Mouse (Mus musculus): ENCODE measurements around the gene Hoxd4.

Hoxd4 gene

DNA sequence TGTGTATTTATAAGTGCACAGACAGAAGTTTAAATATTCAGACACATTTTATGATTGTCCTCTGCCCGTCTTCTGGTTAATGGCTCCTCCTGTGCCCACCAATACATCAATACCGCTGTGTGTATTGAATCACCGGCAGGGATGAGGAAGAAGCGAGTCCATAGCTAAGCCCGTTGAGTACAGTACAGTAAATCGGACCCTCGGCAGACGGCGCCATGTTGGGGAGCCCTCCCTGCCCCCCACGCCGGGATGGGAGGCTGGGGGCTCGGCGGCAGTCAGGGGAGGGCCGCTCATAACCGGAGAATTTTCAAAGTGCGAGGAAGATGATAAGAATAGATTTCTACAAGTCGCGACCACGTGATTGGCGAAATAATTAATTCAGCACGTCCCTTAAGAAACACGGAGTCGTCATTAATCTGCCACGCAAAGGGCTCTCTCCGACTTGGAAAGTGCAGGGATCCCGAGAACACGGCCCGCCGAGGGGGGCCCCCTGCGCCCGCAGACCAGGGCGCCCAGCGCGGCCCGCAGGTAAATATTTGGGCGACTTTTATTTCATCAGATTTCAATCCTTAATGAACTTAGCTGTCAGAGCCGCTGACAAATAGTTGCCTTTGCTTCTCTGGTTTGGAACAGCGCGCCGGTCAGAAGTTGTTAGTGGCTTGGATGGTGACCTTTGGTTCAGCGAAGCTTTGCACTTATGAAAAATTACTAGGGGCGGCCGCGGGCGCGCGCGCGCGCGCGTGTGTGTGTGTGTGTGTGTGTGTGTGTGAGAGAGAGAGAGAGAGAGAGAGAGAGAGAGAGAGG lies 21.0 kb downstream of the Hoxd4 start:
- in situ Hi-C loops (cut with MboI; ENCODE audit: low pct_unique_long_range_greater_than_20kb in 1 of 2, low sequenced_read_pairs in 2 of 2, unreplicated experiment in 1 of 2): loop anchor here in 1 of 2 experiments (10.0 kb wide), 1 partner anchor 48 kb away; no protein-coding TSS in a partner anchor

- in situ Hi-C loops (cut with MboI; ENCODE audit: low pct_unique_long_range_greater_than_20kb in 1 of 2, low sequenced_read_pairs in 2 of 2, unreplicated experiment in 1 of 2): loop anchor here in 1 of 2 experiments (10.0 kb wide), 1 partner anchor 48 kb away; no protein-coding TSS in a partner anchor
Observed at GRCm38 (mm10) chr2:74733317-74733661, 21.6 kb downstream of the Hoxd4 start.

DNA sequence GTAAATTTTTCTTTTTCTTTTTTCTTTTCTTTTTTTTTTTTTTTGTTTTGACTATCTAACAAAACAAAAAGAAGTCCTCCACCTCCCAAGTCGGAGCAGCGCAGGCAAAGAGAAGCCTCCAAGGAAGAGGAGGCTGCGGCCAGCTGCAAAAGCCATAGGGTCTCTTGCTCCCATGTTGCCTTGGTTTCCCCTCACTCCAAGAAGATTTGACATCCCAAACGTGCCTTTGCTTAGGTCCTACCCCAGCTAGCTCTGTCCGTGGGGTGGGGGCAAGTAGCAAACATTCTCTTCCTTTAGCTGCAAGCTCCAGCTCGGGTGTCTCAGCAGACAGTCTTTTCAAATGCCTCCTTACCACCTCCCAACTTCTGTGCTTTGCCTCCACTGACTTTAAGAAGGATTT lies 22.0 kb downstream of the Hoxd4 start:
- in situ Hi-C loops (cut with MboI; ENCODE audit: low pct_unique_long_range_greater_than_20kb in 1 of 2, low sequenced_read_pairs in 2 of 2, unreplicated experiment in 1 of 2): loop anchor here in 1 of 2 experiments (10.0 kb wide), 1 partner anchor 49 kb away; no protein-coding TSS in a partner anchor

GRCm38 (mm10) chr2:74734451-74734850 lies 22.7 kb downstream of the Hoxd4 start:
- in situ Hi-C loops (cut with MboI; ENCODE audit: low pct_unique_long_range_greater_than_20kb in 1 of 2, low sequenced_read_pairs in 2 of 2, unreplicated experiment in 1 of 2): loop anchor here in 1 of 2 experiments (10.0 kb wide), 1 partner anchor 50 kb away; no protein-coding TSS in a partner anchor

DNA sequence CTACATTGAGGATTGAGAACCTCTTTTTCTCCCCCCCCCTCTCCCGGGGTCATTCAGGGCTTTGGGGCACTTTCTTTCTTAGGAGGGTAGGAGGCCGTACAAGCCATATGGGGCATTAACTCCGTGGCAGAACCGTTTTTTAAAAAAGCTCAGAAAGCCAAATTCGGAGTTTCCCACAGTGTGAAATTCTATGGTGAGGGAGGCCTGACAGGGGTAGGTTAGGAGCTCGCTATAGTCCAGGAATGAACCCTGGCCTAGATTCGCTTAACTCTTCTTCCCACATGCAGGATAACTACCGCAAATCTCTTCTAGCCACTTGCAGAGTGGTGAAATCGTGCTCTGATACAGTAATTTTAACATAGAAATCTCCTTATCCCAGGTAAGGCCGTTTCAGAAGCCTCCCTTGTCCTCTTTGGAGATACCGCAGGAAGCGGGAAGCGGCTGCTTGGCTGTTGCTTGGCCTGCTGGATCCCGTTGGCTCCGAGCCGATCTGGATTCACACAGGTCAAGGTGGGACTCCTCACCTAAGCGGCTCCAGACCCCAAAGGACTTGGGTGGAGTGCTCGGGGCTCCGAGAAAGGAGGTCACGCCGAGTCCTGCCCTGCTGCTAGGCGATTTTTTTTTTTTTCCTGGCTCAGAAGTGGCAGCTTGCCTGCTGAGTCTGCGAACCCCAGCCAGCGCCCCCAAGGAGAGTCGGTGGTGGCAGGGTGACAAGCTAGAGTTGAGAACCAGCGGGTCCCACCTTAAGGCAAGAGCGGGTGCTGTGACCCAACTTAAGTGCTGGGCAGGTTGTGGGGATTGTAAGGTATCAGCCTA lies 23.5 kb downstream of the Hoxd4 start:
- in situ Hi-C loops (cut with MboI; ENCODE audit: low pct_unique_long_range_greater_than_20kb in 1 of 2, low sequenced_read_pairs in 2 of 2, unreplicated experiment in 1 of 2): loop anchor here in 1 of 2 experiments (5.0 to 10.0 kb wide), 2 partner anchors 33 to 50 kb away; partner anchors contain the start of gene Hoxd8

DNA sequence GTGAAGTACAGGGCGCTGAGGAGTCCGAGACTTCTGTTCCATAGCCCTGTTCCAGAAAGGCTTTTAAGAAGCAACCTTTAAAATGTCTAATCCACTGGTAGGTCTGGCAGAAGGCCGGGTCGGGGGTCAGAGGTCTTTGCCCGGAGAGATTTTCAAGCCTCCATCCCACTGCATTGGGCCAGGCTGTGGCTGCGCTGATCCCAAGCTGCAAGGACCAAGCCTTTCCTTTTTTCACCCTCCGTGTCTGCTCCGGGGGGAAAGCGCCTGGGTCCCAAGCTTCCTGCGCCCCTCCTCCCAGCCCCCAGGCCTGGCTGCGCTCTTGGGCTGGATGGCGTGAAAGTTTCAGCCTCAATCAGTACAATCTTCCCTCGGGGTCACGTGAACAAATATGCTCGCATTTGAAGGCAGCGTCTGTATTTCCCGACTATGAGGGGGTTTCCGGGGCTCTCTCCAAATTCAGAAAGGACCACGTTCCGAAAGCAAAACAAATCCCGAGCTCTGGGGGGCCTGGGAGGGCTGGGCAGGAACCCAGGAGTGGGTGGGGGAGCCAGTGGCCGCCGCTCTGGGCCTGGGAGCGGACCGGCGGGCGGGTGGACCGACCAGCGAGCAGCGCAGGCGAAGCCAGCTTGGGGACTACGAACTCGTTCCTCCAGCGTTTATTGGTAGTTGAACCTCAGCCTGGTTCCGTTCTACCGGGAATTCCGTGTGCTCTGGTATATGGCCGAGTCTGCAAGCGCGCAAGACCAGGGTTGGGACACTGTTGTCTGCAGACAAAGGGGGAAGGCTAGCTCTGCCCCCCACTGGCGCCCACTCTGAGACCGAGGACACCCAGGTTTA lies 24.3 kb downstream of the Hoxd4 start:
- in situ Hi-C loops (cut with MboI; ENCODE audit: low pct_unique_long_range_greater_than_20kb in 1 of 2, low sequenced_read_pairs in 2 of 2, unreplicated experiment in 1 of 2): loop anchor here in 1 of 2 experiments (5.0 to 10.0 kb wide), 2 partner anchors 34 to 51 kb away; partner anchors contain the start of gene Hoxd8

GRCm38 (mm10) chr2:74736688-74737577 lies 25.2 kb downstream of the Hoxd4 start:
- in situ Hi-C loops (cut with MboI; ENCODE audit: low pct_unique_long_range_greater_than_20kb in 1 of 2, low sequenced_read_pairs in 2 of 2, unreplicated experiment in 1 of 2): loop anchor here in 1 of 2 experiments (5.0 to 10.0 kb wide), 2 partner anchors 35 to 52 kb away; partner anchors contain the start of gene Hoxd8

- in situ Hi-C loops (cut with MboI; ENCODE audit: low pct_unique_long_range_greater_than_20kb in 1 of 2, low sequenced_read_pairs in 2 of 2, unreplicated experiment in 1 of 2): loop anchor here in 1 of 2 experiments (5.0 to 10.0 kb wide), 2 partner anchors 35 to 53 kb away; partner anchors contain the start of gene Hoxd8
Observed at GRCm38 (mm10) chr2:74737578-74738070, 25.9 kb downstream of the Hoxd4 start.

- in situ Hi-C loops (cut with MboI; ENCODE audit: low pct_unique_long_range_greater_than_20kb in 1 of 2, low sequenced_read_pairs in 2 of 2, unreplicated experiment in 1 of 2): loop anchor here in 1 of 2 experiments (5.0 to 10.0 kb wide), 2 partner anchors 37 to 54 kb away; partner anchors contain the start of gene Hoxd8
Observed at GRCm38 (mm10) chr2:74738623-74739475, 27.1 kb downstream of the Hoxd4 start.

DNA sequence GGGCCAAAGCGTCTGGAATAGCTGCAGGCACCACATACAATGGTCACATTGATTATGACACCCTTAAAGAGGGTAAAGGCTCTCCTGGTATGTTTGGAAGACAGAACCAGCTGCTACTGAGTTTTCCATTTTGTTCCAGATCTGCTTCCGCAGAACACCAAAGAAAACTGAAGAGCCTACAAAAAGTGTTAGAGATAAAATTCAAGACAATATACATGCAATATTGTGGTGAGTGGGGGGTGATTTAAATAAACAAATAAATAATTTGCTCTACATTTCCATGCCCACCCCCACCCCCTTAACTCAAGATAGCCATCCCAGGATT lies 27.7 kb downstream of the Hoxd4 start:
- in situ Hi-C loops (cut with MboI; ENCODE audit: low pct_unique_long_range_greater_than_20kb in 1 of 2, low sequenced_read_pairs in 2 of 2, unreplicated experiment in 1 of 2): loop anchor here in 1 of 2 experiments (5.0 to 10.0 kb wide), 2 partner anchors 37 to 55 kb away; partner anchors contain the start of gene Hoxd8

DNA sequence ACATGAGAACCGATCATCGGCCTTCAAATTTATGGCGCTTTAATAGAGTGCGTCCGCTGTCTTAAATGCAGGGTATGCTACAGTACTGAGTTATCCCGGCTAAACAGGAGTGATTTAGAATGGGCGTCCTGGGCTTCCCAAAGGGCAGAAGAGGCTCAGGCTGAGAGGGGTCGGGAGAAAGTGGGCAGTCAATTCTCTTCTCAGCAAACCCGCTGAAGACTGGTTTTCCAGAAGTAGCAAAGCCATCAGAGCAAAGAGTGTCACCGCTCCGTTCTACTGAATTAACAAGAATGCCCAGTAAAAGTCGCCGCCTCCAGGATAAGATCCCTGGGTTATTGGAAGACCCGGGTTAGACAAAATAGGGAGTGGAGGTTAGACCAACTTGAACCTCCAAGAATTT lies 28.1 kb downstream of the Hoxd4 start:
- in situ Hi-C loops (cut with MboI; ENCODE audit: low pct_unique_long_range_greater_than_20kb in 1 of 2, low sequenced_read_pairs in 2 of 2, unreplicated experiment in 1 of 2): loop anchor here in 1 of 2 experiments (5.0 to 10.0 kb wide), 2 partner anchors 38 to 55 kb away; partner anchors contain the start of gene Hoxd8

DNA sequence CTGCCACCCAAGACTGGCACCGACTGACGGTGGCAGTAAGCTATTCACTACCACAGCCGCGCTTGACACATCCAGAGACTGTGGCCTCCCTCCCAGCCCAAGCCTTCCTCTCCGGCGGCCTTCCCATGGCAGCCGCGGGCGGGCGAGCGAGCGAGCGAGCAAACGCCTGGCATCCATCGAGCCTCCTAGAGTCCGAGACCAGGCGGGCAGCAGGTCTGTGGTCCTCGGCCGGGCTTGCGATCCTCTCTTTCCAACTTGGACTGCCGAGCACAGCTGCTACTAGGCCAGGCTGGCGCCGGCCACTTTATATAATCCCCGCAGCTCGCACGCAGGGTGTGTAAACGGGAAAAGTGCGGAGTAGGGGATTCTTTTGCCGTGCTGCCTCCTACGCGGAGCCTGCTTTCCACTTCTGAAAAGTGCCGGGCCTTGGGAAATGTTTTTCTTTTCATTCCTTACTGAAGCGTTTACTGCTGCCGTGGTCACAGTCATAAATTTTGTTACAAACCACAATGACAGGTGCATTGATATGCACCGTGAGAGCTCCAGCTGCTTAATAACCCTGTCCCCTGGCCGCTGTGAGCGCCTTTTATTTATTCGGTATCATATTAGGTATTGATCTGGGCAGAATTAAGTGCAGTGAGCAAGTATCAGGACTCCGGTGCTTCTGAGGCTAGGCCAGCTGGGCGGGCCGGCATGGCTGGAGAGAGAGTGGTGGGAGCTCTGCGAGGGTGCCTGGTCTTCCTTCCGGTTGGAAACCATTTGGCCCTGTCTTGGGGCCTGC lies 28.8 kb downstream of the Hoxd4 start:
- in situ Hi-C loops (cut with MboI; ENCODE audit: low pct_unique_long_range_greater_than_20kb in 1 of 2, low sequenced_read_pairs in 2 of 2, unreplicated experiment in 1 of 2): no loop called here

DNA sequence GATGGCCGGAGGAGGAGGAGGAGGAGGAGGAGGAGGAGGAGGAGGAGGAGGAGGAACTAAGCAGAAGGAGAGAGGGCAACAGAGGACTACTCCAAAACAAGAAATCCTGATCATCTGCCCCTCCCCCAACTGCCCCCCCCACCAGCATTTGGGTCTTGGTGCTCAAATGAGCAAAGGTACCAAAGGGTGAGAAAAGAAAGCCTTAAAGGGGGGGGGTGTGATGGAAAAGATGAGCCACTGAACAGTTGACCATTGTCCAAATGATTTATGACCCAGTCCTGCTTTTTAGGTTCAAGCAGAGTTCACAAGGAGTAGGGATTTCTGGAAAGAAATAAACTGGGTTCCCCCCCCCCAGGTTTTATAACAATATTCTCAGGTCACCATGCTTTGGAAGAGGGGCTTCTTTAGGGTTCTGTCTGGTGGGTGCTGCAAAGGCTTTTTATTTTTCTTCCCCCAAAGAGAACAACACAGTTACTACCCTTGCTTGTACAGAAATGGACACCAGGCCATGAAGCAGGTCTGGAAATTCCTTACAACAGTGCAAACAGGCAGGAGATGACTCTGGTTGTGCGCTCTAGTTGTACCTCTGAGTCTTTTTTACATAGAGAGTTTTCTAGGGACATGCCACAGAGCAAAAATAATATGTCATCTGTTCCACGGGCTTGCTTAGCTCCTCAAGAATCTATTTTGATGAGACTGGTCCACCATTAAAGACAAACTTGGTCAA lies 29.7 kb downstream of the Hoxd4 start:
- in situ Hi-C loops (cut with MboI; ENCODE audit: low pct_unique_long_range_greater_than_20kb in 1 of 2, low sequenced_read_pairs in 2 of 2, unreplicated experiment in 1 of 2): no loop called here

- in situ Hi-C loops (cut with MboI; ENCODE audit: low pct_unique_long_range_greater_than_20kb in 1 of 2, low sequenced_read_pairs in 2 of 2, unreplicated experiment in 1 of 2): no loop called here
Observed at GRCm38 (mm10) chr2:74741979-74742277, 30.2 kb downstream of the Hoxd4 start.

Measured in mouse embryonic stem cell (cell line).